Mouse (Mus musculus) neural tube, embryonic 11.5 days (tissue): ENCODE measurements around the gene Heg1. TPM values are rescaled to one million over a fixed set of nuclear protein-coding genes. Genes with fewer than 3 reads are reported as not detected.

ENCODE experiments used
- ATAC-seq: fragments of 200-750 bp; cut with Nextera tagmentation; 2 replicates; pipeline ENCODE4 v1.8.0; 2017; ENCODE audit warnings: moderate number of reproducible peaks, mild to moderate bottlenecking, moderate TSS enrichment, moderate library complexity; ENCODE audit not compliant: insufficient read depth, low FRiP score, low TSS enrichment
- DNase-seq: peaks from one replicate; pipeline ENCODE4 v3.0.0-alpha.2; 2015; ENCODE audit warnings: low spot score
- H3K27ac ChIP-seq: fragments of 300-500 bp; sonication (generic); 2 replicates; pipeline ENCODE4 v1.5.1; 2014; ENCODE audit warnings: low read depth, mild to moderate bottlenecking, low read length
- H3K27me3 ChIP-seq: fragments of 300-500 bp; sonication (generic); 2 replicates; pipeline ENCODE4 v1.6.1; 2014; ENCODE audit warnings: mild to moderate bottlenecking, low read length, mixed read lengths; ENCODE audit not compliant: control insufficient read depth, insufficient read depth
- H3K36me3 ChIP-seq: fragments of 300-500 bp; sonication (generic); 2 replicates; pipeline ENCODE4 v1.6.1; 2014; ENCODE audit warnings: mild to moderate bottlenecking, low read length, moderate library complexity, mixed read lengths; ENCODE audit not compliant: control insufficient read depth, insufficient read depth
- H3K4me1 ChIP-seq: fragments of 300-500 bp; sonication (generic); 2 replicates; pipeline ENCODE4 v1.6.1; 2014; ENCODE audit warnings: low read length, mixed read lengths; ENCODE audit not compliant: control insufficient read depth, insufficient read depth
- H3K4me2 ChIP-seq: fragments of 300-500 bp; sonication (generic); 2 replicates; pipeline ENCODE4 v1.6.1; 2014; ENCODE audit warnings: low read depth, mild to moderate bottlenecking, moderate library complexity
- H3K4me3 ChIP-seq: fragments of 300-500 bp; sonication (generic); 2 replicates; pipeline ENCODE4 v1.5.1; 2014; ENCODE audit warnings: low read depth, low read length
- H3K9ac ChIP-seq: fragments of 300-500 bp; sonication (generic); 2 replicates; pipeline ENCODE4 v1.6.1; 2014; ENCODE audit warnings: mild to moderate bottlenecking, low read length
- H3K9me3 ChIP-seq: fragments of 300-500 bp; sonication (generic); 2 replicates; pipeline ENCODE4 v1.6.1; 2016; ENCODE audit warnings: low read length; ENCODE audit not compliant: control insufficient read depth
- WGBS: fragments of 180-500 bp; shearing (Covaris S2); extraction: QIAGEN DNeasy Blood & Tissue Kit; methylation state at CpG from one replicate; pipeline ENCODE4 v1.1.7; 2014; 5-methylcytosine and 5-hydroxymethylcytosine counted together
- polyA plus RNA-seq: library from polyadenylated mRNA; unstranded; fragments of >200 nt; fragmentation: Nextera tagmentation; extraction: Ambion mirVana; gene quantifications from 2 replicates; pipeline ENCODE4 v1.2.1, GENCODE M21; 2014

Heg1 gene
- polyA plus RNA-seq, result 21.9 and 22.4 TPM in 2 replicates

DNA sequence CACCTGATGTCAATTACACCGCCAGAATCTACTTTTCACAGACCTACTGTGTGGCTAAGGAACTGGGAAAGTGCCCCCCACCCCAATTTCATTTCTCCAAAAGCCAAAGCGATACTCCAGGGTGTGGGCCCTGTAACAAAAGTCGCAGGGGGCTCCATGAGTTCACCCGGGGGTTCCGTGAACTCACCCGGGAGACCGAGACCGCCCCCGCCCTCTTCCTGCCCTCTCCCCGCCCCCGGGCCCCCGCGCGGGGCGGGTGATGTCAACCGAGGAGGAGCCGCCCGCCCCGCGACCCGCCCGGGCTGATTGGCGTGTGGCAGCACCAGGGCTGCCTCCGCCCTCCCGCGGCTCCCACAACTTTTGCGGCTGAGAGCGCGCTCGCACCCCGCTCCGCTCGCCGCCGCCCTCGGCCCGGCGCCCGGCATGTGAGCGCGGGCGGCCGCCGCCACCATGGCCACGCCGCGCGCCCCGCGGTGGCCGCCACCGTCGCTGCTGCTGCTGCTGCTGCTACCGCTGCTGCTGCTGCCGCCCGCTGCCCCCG lies at the start of gene Heg1:
Gene Heg1 (plus strand): TSS at position 209 of the 541 bp plus-strand sequence.
- no peaks in the 10 kb centered on the region for H3K36me3 ChIP-seq
- H3K4me1 ChIP-seq, result peaks cover 7% of the 10 kb centered on the region
- WGBS, result under 1% methylated on average over 43 of the region's 57 CpGs
- peak within 1 kb of the TSS; percentile 74 for H3K4me2 ChIP-seq
- DNase-seq (peak; percentile 80), ATAC-seq (peak; percentile 58)
- no peaks in the 10 kb centered on the region for H3K9me3 ChIP-seq
- H3K27ac ChIP-seq, result peak within 1 kb of the TSS; percentile 57
- peak within 1 kb of the TSS; percentile 79 for H3K4me3 ChIP-seq
- no peaks in the 10 kb centered on the region for H3K27me3 ChIP-seq
- peak within 1 kb of the TSS; percentile 94 for H3K9ac ChIP-seq

DNA sequence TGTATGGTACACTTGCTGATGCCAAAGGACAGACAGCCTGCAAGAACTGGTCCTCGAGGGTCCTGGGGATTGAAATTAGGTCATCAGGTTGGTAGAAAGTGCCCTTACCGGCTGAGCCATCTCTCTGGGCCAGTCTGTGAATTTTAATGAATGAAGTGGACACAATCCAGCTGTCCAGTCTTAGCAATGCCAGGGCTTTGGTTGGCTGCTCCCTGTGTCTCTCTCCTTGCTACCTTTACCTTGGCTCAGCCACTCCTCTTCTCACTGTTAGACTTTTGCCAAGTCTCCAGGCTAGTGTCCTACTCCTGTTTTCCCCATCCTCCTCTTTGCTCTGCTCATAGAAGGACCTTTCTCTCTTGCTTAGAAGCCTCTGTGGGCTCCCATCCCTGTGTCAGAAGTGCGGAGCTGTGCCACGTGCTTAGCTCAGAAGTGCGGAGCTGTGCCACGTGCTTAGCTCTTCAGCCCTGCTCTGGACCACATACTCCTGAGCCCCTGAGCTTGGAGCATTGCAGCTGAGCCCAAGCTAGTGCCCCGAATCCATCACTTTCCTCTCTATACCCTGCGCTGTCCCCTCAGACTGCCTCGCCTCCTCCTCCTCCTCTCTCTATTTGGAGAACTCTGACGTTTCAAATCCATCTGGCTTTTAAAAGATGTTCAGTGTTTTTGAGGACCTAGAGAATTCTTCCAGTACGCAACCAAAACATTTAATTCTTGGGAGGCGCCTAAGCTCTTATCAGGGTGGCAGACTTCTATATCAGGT lies 48.2 kb upstream of the Heg1 start:
- 86% methylated on average over 12 of the region's 12 CpGs for WGBS
- no peak overlapping the region for H3K4me3 ChIP-seq
- H3K4me2 ChIP-seq, result no peak overlapping the region
- no peak overlapping the region for H3K9ac ChIP-seq
- H3K27ac ChIP-seq, result no peak overlapping the region
- no peaks in the 10 kb centered on the region for H3K27me3 ChIP-seq
- no peaks in the 10 kb centered on the region for H3K9me3 ChIP-seq
- DNase-seq (no peak), ATAC-seq (no peak)
- H3K4me1 ChIP-seq, result no peaks in the 10 kb centered on the region
- no peaks in the 10 kb centered on the region for H3K36me3 ChIP-seq

DNA sequence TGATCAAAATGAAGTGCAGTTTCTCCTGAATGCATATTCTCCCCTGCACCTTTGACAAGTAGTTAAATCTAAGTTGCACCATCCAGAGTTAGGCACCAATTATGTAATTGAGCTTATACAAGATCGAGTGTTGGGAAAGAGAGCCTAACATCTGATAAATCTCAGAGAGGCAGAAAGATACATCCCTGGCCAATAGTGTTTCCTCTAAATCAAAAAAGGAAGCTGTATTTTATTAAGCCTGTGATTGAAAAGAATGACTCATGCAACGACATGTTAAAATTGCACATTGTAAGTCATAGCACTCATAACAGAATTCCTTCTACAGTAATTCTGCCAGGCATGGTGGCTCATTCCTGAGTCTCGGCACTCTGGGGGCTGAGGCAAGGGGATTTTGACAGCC lies 42.4 kb upstream of the Heg1 start:
- Histone ChIP-seq H3K4me1 (no peaks in the 10 kb centered on the region), H3K4me2 (no peak overlapping the region), H3K36me3 (no peaks in the 10 kb centered on the region), H3K9me3 (0 out of 2 replicates have a peak, but pooled peaks cover 1% of the 10 kb centered on the region), H3K4me3 (no peak overlapping the region), H3K27me3 (no peaks in the 10 kb centered on the region), H3K27ac (no peak overlapping the region), H3K9ac (no peak overlapping the region)
- whole genome bisulfite sequencing, result 85% methylated on average over 3 of the region's 3 CpGs
- ATAC-seq (no peak), DNase-seq (no peak)

DNA sequence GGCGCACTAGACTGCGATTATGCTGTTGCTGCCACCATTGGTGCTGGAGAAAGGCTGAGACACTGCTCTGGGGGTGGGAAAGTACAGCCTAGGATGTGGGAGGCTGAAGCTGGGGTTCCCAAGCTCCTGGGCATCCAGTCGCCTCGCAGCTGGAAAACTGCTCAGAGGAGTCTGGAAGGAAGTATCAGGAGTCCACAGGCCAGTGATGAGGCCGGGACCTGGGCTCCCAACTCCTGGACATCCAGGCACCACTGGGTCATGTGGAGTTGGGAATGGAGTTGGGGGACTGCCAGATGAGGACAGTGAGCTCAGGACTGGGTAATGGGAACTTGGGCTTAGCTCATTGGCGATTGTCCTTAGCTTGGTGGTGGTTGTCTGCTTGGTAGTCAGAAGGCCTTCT lies 31.1 kb upstream of the Heg1 start:
- ATAC-seq (no peak), DNase-seq (no peak)
- Histone ChIP-seq H3K4me2 (no peak overlapping the region), H3K27ac (no peak overlapping the region), H3K4me1 (no peaks in the 10 kb centered on the region), H3K4me3 (no peak overlapping the region), H3K9me3 (no peaks in the 10 kb centered on the region), H3K27me3 (no peaks in the 10 kb centered on the region), H3K9ac (no peak overlapping the region), H3K36me3 (no peaks in the 10 kb centered on the region)
- 89% methylated on average over 6 of the region's 6 CpGs for WGBS

DNA sequence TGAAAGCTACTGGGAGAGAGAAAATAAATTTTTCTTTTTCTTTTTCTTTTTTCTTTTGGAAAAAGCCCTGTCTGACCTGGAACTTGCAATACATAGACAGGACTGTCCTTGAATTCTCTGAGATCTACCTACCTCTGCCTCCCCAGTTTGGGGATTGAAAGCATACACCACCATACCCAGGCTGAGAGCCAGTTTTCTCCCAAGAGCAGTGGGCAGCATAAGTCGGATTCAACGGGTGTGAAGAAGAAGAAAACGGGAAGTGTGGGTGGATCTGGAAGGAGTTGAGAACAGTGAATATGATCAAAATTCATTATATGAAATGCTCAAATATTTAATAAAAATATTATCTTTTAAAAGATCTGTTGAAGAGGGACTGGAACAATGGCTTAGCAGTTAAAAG lies 28.7 kb upstream of the Heg1 start:
- Histone ChIP-seq H3K27me3 (no peaks in the 10 kb centered on the region), H3K9me3 (no peaks in the 10 kb centered on the region), H3K36me3 (no peaks in the 10 kb centered on the region), H3K4me3 (no peak overlapping the region), H3K4me1 (no peaks in the 10 kb centered on the region), H3K9ac (no peak overlapping the region), H3K27ac (no peak overlapping the region), H3K4me2 (no peak overlapping the region)
- WGBS, result 98% methylated on average over 3 of the region's 3 CpGs
- no peak for DNase-seq
- ATAC-seq, result no peak

DNA sequence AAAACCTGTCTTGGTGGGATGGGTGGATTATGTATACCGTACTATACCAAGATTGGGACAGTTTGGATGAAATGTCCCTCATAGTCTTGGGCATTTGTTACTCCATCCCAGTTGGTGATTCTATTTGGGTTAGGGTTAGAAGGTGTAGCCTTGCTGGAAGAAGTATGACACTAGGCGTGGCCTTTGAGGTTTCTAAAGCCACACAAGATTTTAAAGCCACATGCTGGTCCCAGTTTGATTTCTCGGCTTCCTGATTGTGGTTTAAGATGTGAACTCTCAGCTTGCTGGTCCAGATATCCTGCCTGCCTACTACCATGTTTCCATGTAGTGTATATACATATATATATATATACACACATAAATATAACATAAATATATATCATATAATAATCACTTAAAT lies 27.0 kb upstream of the Heg1 start:
- no peaks in the 10 kb centered on the region for H3K9me3 ChIP-seq
- H3K4me1 ChIP-seq, result no peaks in the 10 kb centered on the region
- ATAC-seq (no peak), DNase-seq (no peak)
- H3K27ac ChIP-seq, result no peak overlapping the region
- no peaks in the 10 kb centered on the region for H3K36me3 ChIP-seq
- WGBS, result 88% methylated on average over 3 of the region's 3 CpGs
- no peak overlapping the region for H3K4me2 ChIP-seq
- H3K9ac ChIP-seq, result no peak overlapping the region
- H3K27me3 ChIP-seq, result no peaks in the 10 kb centered on the region
- H3K4me3 ChIP-seq, result no peak overlapping the region

DNA sequence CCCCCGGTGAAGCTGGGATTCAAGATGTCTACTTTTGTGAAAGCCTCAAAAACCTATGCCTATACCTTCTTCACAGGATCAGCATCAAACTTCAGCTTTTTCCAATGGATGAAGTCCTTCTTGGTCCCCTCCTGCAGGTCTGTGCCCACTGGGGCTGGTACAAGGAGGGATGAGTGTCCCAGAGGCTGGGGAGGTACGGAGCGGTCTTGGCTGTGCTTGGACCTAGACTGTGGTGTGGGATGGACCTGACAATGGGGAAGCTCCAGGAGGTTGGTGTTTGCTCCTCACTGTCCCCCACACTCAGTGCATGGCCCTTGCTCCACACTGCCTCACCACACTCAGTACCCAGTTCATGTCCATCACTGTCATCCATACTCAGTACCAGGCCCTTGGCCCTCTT lies 26.0 kb upstream of the Heg1 start:
- Histone ChIP-seq H3K36me3 (no peaks in the 10 kb centered on the region), H3K4me1 (no peaks in the 10 kb centered on the region), H3K9me3 (no peaks in the 10 kb centered on the region), H3K4me2 (no peak overlapping the region), H3K4me3 (no peak overlapping the region), H3K27ac (no peak overlapping the region), H3K27me3 (no peaks in the 10 kb centered on the region), H3K9ac (no peak overlapping the region)
- 96% methylated on average over 3 of the region's 3 CpGs for WGBS
- DNase-seq (no peak), ATAC-seq (no peak)

DNA sequence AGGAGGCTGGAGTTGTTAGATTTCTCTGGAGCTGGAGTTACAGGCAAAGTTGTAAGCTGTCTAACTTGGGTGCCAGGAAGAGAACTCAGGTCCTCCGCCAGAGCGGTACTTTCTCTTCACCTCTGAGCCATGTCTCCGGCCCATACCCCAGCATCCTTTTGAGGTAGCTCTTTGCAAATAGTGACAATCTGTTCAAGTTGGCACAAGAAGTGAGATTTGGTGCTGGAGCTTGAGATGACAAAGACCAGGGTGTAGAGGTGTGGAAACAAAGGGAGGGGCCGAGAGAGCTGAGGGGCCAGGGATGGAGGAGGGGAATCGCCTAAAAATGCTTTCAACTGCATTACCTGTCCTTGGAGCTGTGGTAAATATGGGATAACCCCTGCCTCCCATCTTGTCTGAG lies 24.6 kb upstream of the Heg1 start:
- Histone ChIP-seq H3K36me3 (no peaks in the 10 kb centered on the region), H3K9ac (no peak overlapping the region), H3K4me2 (no peak overlapping the region), H3K4me3 (no peak overlapping the region), H3K27me3 (no peaks in the 10 kb centered on the region), H3K27ac (no peak overlapping the region), H3K4me1 (no peaks in the 10 kb centered on the region), H3K9me3 (no peaks in the 10 kb centered on the region)
- 85% methylated on average over 5 of the region's 5 CpGs for WGBS
- DNase-seq, result no peak
- no peak for ATAC-seq

DNA sequence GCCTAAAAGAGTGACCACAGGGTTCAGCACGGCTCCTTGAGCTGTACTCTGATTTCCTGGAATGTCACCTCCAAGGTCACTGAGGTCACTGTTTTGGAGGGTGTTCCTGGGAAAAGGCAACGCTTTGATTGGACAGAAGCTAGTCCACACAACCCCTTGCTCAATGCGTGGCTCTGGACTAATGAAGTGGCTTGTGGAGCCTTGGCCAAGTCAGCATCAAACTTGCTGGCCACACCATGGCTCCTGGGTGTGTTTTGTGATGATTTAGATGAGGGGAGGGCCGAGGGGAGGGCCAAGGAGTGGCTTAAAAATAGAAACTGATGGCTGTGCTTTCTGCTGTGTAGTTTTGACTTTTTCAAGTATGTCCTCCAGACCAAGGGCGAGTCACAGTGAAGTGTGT lies 24.0 kb upstream of the Heg1 start:
- ATAC-seq (no peak), DNase-seq (no peak)
- no peak overlapping the region for H3K9ac ChIP-seq
- H3K27ac ChIP-seq, result no peak overlapping the region
- H3K4me3 ChIP-seq, result no peak overlapping the region
- H3K27me3 ChIP-seq, result no peaks in the 10 kb centered on the region
- 72% methylated on average over 5 of the region's 5 CpGs for WGBS
- H3K4me1 ChIP-seq, result no peaks in the 10 kb centered on the region
- H3K36me3 ChIP-seq, result no peaks in the 10 kb centered on the region
- no peaks in the 10 kb centered on the region for H3K9me3 ChIP-seq
- no peak overlapping the region for H3K4me2 ChIP-seq
